Mouse (Mus musculus) embryonic stem cell, embryonic (primary cell): ENCODE measurements around the gene Zfyve26.

Experiments used
- CTCF ChIA-PET, 4 experiments: fragments of 300-600 bp in 2 of 4; fragments of 350-600 bp in 2 of 4; sonication (Branson Sonifier 250); formaldehyde crosslinking; loops; one replicate each; lab custom pipeline; 2022; ENCODE audit warnings: inconsistent platforms in 2 of 4; lab: Charles Lee
- POLR2A ChIA-PET, 4 experiments: fragments of 300-600 bp in 2 of 4; fragments of 350-600 bp in 2 of 4; sonication (Branson Sonifier 250); formaldehyde crosslinking; loops; one replicate each; lab custom pipeline; 2022; ENCODE audit warnings: antibody characterized with exemption in 4 of 4, inconsistent platforms in 1 of 4; lab: Charles Lee

Zfyve26 gene

GRCm38 (mm10) chr12:79297884-79298636 is 2.0 kb upstream of the Zfyve26 start:
- CTCF ChIA-PET = interaction anchor here in 1 of 4 experiments (0.5 kb wide), 1 partner anchor 456 kb away, joined by 4 read pairs; no protein-coding TSS in a partner anchor
- POLR2A ChIA-PET = interaction anchor here in 3 of 4 experiments (0.8 to 2.7 kb wide), 16 partner anchors 10 to 926 kb away, joined by 3 to 21 read pairs (median 6); partner anchors contain the start of gene Zfp36l1 (in 2 of the 3)

- POLR2A ChIA-PET = interaction anchor here in 3 of 4 experiments (0.6 to 2.7 kb wide), 42 partner anchors 8 to 927 kb away, joined by 3 to 21 read pairs (median 4); partner anchors contain the start of genes Zfp36l1 (in 2 of the 3), Arg2 (in 1 of the 3), Atp6v1d (in 1 of the 3) and Eif2s1 (in 1 of the 3)
Measured at GRCm38 (mm10) chr12:79297121-79297576, 1.0 kb upstream of the Zfyve26 start, which contains the start of gene Rad51b. Gene Rad51b (plus strand): TSS chr12:79297282.

GRCm38 (mm10) chr12:79292874-79293273 is 3.2 kb downstream of the Zfyve26 start:
- POLR2A ChIA-PET = interaction anchor here in 2 of 4 experiments (0.8 to 3.1 kb wide), 4 partner anchors 13 to 43 kb away, joined by 3 to 14 read pairs (median 4); no protein-coding TSS in a partner anchor
- CTCF ChIA-PET = interaction anchor here in 1 of 4 experiments (0.5 kb wide), 1 partner anchor 861 kb away, joined by 4 read pairs; no protein-coding TSS in a partner anchor

More at GRCm38 (mm10) chr12:79297121-79297576, 1.0 kb upstream of the Zfyve26 start, which contains the start of gene Rad51b:
- CTCF ChIA-PET = interaction anchor here in 1 of 4 experiments (0.5 to 1.4 kb wide), 3 partner anchors 104 to 455 kb away, joined by 4 to 7 read pairs (median 4); no protein-coding TSS in a partner anchor

DNA sequence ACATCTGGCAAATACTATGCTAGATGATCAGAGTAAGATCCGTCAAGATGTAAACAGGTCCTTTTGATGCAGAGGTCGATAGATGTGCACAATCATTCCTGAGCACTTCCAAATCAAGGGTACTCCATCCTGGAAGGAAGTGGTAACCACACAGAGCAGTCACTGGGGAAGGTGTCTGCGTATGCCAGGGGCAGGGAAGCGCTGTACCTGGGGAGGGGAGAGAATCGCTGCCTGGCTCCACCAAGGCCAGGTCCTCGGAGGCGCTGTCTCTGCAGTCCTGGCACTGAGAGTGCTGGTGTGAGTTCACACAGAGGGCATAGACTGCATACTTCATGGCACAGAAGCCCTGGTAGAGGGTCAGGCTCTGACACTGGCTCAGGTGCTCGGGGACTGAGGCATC is 13.5 kb downstream of the Zfyve26 start:
- ChIA-PET POLR2A (interaction anchor here in 1 of 4 experiments (0.6 kb wide), 1 partner anchor 813 kb away, joined by 4 read pairs; no protein-coding TSS in a partner anchor), CTCF (no interaction called here)

- CTCF ChIA-PET = interaction anchor here in 1 of 4 experiments (1.4 kb wide), 1 partner anchor 19 kb away, joined by 3 read pairs; no protein-coding TSS in a partner anchor
- POLR2A ChIA-PET = interaction anchor here in 3 of 4 experiments (0.5 to 3.0 kb wide), 12 partner anchors 8 to 148 kb away, joined by 3 to 21 read pairs (median 4); partner anchors contain the start of genes Rad51b (in 2 of the 3) and Zfyve26 (in 1 of the 3)
Measured at GRCm38 (mm10) chr12:79279513-79280115, 16.5 kb downstream of the Zfyve26 start.

DNA sequence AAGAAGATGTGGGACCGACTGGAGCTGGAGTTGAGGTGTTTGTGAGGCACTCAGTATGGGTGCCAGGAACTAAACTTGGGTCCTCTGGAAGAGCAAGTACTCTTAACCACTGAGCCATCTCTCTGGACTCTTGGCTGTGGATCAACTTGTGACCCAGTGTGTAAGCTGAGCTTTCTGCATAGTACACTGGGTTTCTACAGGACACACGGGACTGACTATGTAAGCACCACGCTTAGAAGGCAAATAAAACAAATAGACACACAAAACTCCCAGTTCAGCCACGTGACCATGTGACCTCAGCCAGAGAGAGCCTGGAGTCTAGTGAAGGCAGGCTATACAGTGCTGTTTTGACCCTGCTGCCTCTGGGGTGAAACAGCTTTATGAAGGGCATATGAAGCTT is 23.5 kb downstream of the Zfyve26 start:
- ChIA-PET POLR2A (interaction anchor here in 3 of 4 experiments (0.9 to 2.4 kb wide), 10 partner anchors 9 to 85 kb away, joined by 3 to 10 read pairs (median 4); partner anchors contain the start of genes Rad51b (in 3 of the 3) and Zfyve26 (in 2 of the 3)), CTCF (interaction anchor here in 3 of 4 experiments (0.6 to 1.5 kb wide), 3 partner anchors 11 to 77 kb away, joined by 3 to 6 read pairs (median 4); no protein-coding TSS in a partner anchor)

DNA sequence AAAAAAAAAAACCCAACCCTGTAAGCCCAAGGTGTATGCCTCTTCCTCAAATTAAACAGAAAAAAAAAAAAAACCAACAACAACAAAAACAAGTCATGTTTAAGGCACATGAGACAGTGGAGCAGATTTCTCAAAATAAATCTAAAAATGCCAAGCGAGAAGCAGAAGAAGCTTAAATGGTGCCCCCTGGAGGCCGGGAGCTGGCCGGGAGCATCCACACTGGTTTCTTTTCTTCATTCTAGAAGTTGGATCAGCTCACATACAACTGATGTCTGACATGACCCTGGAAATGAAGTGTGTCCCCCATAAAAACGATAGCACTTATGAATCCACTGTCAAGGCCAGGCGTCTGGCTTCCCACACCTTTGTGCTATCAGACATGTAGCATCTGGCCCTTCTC is 35.1 kb downstream of the Zfyve26 start:
- CTCF ChIA-PET = interaction anchor here (0.6 to 2.9 kb wide), 36 partner anchors 10 to 1243 kb away, joined by 3 to 47 read pairs (median 5); partner anchors contain the start of gene Arg2 (in 1 of the 4)

DNA sequence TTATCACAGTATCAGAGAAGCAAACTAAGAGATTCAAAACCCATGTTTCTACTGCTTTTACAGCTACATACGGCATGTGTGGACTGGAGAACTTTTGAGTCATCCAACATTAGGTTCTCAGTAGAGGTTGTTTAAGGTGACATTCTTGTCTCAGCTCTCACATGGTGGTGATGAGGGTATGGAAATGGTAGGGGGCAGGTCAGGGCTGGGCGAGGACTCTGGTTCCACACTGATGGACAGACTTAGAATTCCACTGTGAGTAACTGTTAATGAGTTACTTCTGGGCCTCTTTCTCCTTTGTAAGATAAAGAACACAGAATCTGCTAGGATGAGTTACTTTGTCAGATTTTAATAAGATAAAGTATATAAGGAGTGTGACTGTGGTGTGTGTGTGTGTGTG is 36.0 kb downstream of the Zfyve26 start:
- ChIA-PET POLR2A (interaction anchor here in 3 of 4 experiments (0.7 to 3.8 kb wide), 9 partner anchors 8 to 67 kb away, joined by 3 to 19 read pairs (median 4); no protein-coding TSS in a partner anchor), CTCF (interaction anchor here (0.6 to 2.9 kb wide), 12 partner anchors 13 to 1011 kb away, joined by 3 to 47 read pairs (median 6); no protein-coding TSS in a partner anchor)

More for the DNA sequence above, 35.1 kb downstream of the Zfyve26 start:
- POLR2A ChIA-PET = interaction anchor here in 3 of 4 experiments (0.6 to 3.8 kb wide), 13 partner anchors 9 to 973 kb away, joined by 3 to 19 read pairs (median 4); no protein-coding TSS in a partner anchor

DNA sequence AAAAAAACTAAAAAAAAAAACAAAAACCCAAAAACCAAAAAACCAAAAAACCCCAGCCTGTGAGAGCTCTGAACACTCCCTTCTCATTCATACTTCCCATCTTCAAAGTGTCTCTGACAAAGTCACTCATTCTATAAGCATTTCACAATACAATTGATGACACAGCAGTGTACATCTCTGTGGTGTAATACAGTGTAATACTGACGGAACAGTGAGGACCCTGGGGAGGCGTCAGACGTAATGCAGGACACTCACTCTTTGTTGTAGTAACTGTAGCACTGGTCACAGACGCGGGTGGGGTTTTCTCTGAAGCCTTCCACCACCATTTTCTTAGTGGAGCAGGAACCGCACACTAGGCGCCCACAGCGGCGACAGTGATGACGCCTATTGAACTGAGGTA is 41.1 kb downstream of the Zfyve26 start:
- ChIA-PET POLR2A (interaction anchor here in 1 of 4 experiments (1.2 to 1.4 kb wide), 2 partner anchors 8 to 9 kb away, joined by 3 to 4 read pairs; no protein-coding TSS in a partner anchor), CTCF (interaction anchor here in 1 of 4 experiments (0.9 kb wide), 1 partner anchor 81 kb away, joined by 3 read pairs; no protein-coding TSS in a partner anchor)

GRCm38 (mm10) chr12:79253294-79254053 is 42.6 kb downstream of the Zfyve26 start:
- CTCF ChIA-PET = interaction anchor here in 1 of 4 experiments (0.6 kb wide), 1 partner anchor 182 kb away, joined by 5 read pairs; no protein-coding TSS in a partner anchor
- POLR2A ChIA-PET = interaction anchor here in 1 of 4 experiments (1.2 kb wide), 1 partner anchor 10 kb away, joined by 3 read pairs; no protein-coding TSS in a partner anchor

GRCm38 (mm10) chr12:79248110-79248509 is 48.0 kb downstream of the Zfyve26 start:
- CTCF ChIA-PET = no interaction called here
- POLR2A ChIA-PET = interaction anchor here in 3 of 4 experiments (0.5 to 2.8 kb wide), 19 partner anchors 9 to 1719 kb away, joined by 3 to 19 read pairs (median 4); partner anchors contain the start of genes Vti1b (in 1 of the 3) and Zfp36l1 (in 1 of the 3)

GRCm38 (mm10) chr12:79242921-79243320 is 53.2 kb downstream of the Zfyve26 start:
- CTCF ChIA-PET = interaction anchor here in 1 of 4 experiments (0.6 kb wide), 1 partner anchor 156 kb away, joined by 3 read pairs; no protein-coding TSS in a partner anchor
- POLR2A ChIA-PET = interaction anchor here in 2 of 4 experiments (0.8 to 0.9 kb wide), 3 partner anchors 9 to 52 kb away, joined by 3 to 5 read pairs (median 3); no protein-coding TSS in a partner anchor

DNA sequence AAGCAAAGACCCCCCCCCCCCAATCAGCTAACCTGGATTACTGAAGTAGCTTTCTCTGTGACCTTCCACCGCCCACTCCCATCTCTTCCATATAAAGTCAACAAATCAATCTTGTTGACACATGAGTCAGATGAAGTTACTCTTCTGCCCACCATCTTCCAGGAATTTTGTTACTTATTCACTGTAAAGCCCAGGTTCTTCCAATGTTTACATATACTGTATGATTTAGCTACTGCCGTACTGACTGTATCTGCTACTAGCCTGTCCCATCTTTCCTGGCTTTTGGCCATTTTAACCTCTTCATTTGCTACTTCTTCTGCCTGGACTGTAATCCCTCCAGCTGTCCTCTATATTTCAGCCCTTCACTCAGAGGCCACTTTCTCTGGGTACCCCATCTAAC is 54.1 kb downstream of the Zfyve26 start:
- POLR2A ChIA-PET = interaction anchor here in 1 of 4 experiments (0.9 to 1.0 kb wide), 2 partner anchors 9 to 53 kb away, joined by 3 to 4 read pairs; no protein-coding TSS in a partner anchor

GRCm38 (mm10) chr12:79235485-79236080 is 60.5 kb downstream of the Zfyve26 start:
- ChIA-PET CTCF (no interaction called here), POLR2A (interaction anchor here in 2 of 4 experiments (0.6 to 2.8 kb wide), 6 partner anchors 11 to 192 kb away, joined by 3 to 6 read pairs (median 3); partner anchors contain the start of gene Rad51b (in 1 of the 2))

More for the DNA sequence above, 54.1 kb downstream of the Zfyve26 start:
- CTCF ChIA-PET = interaction anchor here in 1 of 4 experiments (0.7 kb wide), 1 partner anchor 324 kb away, joined by 6 read pairs; no protein-coding TSS in a partner anchor

GRCm38 (mm10) chr12:79217511-79217910 is 78.6 kb downstream of the Zfyve26 start:
- POLR2A ChIA-PET = interaction anchor here in 1 of 4 experiments (0.5 to 1.0 kb wide), 3 partner anchors 12 to 89 kb away, joined by 3 to 4 read pairs (median 3); no protein-coding TSS in a partner anchor
- CTCF ChIA-PET = no interaction called here

DNA sequence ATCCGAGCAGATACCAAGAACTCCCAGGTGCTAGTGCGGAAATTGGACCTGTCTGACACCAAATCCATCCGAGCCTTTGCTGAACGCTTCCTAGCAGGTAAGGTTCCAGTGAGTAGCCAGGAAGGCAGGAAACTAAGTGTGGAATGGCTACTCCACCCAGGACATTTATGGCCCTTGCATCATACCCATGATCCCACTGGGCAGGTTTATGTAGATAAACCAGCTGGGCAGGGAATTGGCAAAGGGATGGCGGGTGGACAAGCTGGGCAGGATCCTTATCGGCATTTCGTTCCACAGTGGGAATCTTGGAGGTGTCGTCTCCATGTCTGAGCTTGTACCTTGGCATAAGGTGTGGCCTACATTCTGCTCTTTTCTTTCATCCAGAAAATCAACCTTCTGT is 84.7 kb downstream of the Zfyve26 start:
- CTCF ChIA-PET = no interaction called here
- POLR2A ChIA-PET = interaction anchor here in 1 of 4 experiments (2.8 kb wide), 1 partner anchor 12 kb away, joined by 9 read pairs; no protein-coding TSS in a partner anchor
